Mouse (Mus musculus): ENCODE measurements at regions not wholly inside any gene's neighbourhood (a gene's known extent, or its start where the extent isn't known, plus 50 kb on each side); places are given as distances from the start of the nearest gene placed in this dataset.

- no peak for DNase-seq (ENCODE audit: extremely low read depth, low read depth, low spot score)
Measured at GRCm38 (mm10) chr2:128334143-128334470, 208.3 kb downstream of the Bcl2l11 start.

- no peak for DNase-seq (ENCODE audit: extremely low read depth, low read depth, low spot score)
Measured at GRCm38 (mm10) chr2:128334757-128335500, 209.1 kb downstream of the Bcl2l11 start.

GRCm38 (mm10) chr2:128337192-128337591 is 211.4 kb downstream of the Bcl2l11 start:
- DNase-seq (ENCODE audit: extremely low read depth, low read depth, low spot score): no peak

- DNase-seq (ENCODE audit: extremely low read depth, low read depth, low spot score): no peak
Measured at GRCm38 (mm10) chr2:128337791-128338190, 212.0 kb downstream of the Bcl2l11 start.

- no peak for DNase-seq (ENCODE audit: extremely low read depth, low read depth, low spot score)
Measured at GRCm38 (mm10) chr2:128338474-128338873, 212.6 kb downstream of the Bcl2l11 start.

GRCm38 (mm10) chr2:128339061-128339642 is 213.3 kb downstream of the Bcl2l11 start:
- no peak for DNase-seq (ENCODE audit: extremely low read depth, low read depth, low spot score)

GRCm38 (mm10) chr2:128339643-128340487 is 214.0 kb downstream of the Bcl2l11 start:
- DNase-seq (ENCODE audit: extremely low read depth, low read depth, low spot score): no peak

GRCm38 (mm10) chr2:128340631-128341240 is 214.9 kb downstream of the Bcl2l11 start:
- no peak for DNase-seq (ENCODE audit: extremely low read depth, low read depth, low spot score)

GRCm38 (mm10) chr2:128342212-128342611 is 216.4 kb downstream of the Bcl2l11 start:
- DNase-seq (ENCODE audit: extremely low read depth, low read depth, low spot score): no peak

- DNase-seq (ENCODE audit: extremely low read depth, low read depth, low spot score): no peak
Measured at GRCm38 (mm10) chr2:128345557-128345956, 219.7 kb downstream of the Bcl2l11 start.

GRCm38 (mm10) chr2:128348556-128348955 is 222.7 kb downstream of the Bcl2l11 start:
- DNase-seq (ENCODE audit: extremely low read depth, low read depth, low spot score): no peak

- no peak for DNase-seq (ENCODE audit: extremely low read depth, low read depth, low spot score)
Measured at GRCm38 (mm10) chr2:128351405-128351804, 225.6 kb downstream of the Bcl2l11 start.

- no peak for DNase-seq (ENCODE audit: extremely low read depth, low read depth, low spot score)
Measured at GRCm38 (mm10) chr2:128352533-128352932, 226.7 kb downstream of the Bcl2l11 start.

- no peak for DNase-seq (ENCODE audit: extremely low read depth, low read depth, low spot score)
Measured at GRCm38 (mm10) chr2:128353457-128353856, 227.6 kb downstream of the Bcl2l11 start.

- no peak for DNase-seq (ENCODE audit: extremely low read depth, low read depth, low spot score)
Measured at GRCm38 (mm10) chr2:128356326-128356725, 230.5 kb downstream of the Bcl2l11 start.

GRCm38 (mm10) chr2:128359106-128359505 is 231.9 kb upstream of the Spdye4c start:
- DNase-seq (ENCODE audit: extremely low read depth, low read depth, low spot score): no peak

- no peak for DNase-seq (ENCODE audit: extremely low read depth, low read depth, low spot score)
Measured at GRCm38 (mm10) chr2:128360517-128360916, 230.5 kb upstream of the Spdye4c start.

GRCm38 (mm10) chr2:128361436-128361835 is 229.6 kb upstream of the Spdye4c start:
- no peak for DNase-seq (ENCODE audit: extremely low read depth, low read depth, low spot score)

GRCm38 (mm10) chr2:128364161-128364560 is 226.8 kb upstream of the Spdye4c start:
- DNase-seq (ENCODE audit: extremely low read depth, low read depth, low spot score): no peak

GRCm38 (mm10) chr2:128365004-128365403 is 226.0 kb upstream of the Spdye4c start:
- DNase-seq (ENCODE audit: extremely low read depth, low read depth, low spot score): no peak

GRCm38 (mm10) chr2:128365775-128366174 is 225.2 kb upstream of the Spdye4c start:
- DNase-seq (ENCODE audit: extremely low read depth, low read depth, low spot score): no peak

All from fat pad, adult 2 months (tissue).